Mouse (Mus musculus): ENCODE measurements around the gene Ppm1k. TPM values are rescaled to one million over a fixed set of nuclear protein-coding genes. Genes with fewer than 3 reads are reported as not detected.

The Ppm1k gene
- polyA plus RNA-seq (2014; fragmentation: Nextera tagmentation; extraction: Ambion mirVana), result 3.7 and 3.8 TPM in 2 replicates

GRCm38 (mm10) chr6:57535386-57535936 lies at the start of gene Ppm1k:
Gene Ppm1k (minus strand): TSS chr6:57535468.
- Histone ChIP-seq H3K9me3 (ENCODE audit: control insufficient read depth, low read length) (no peaks in the 10 kb centered on the region), H3K4me3 (ENCODE audit: low read depth, low read length) (peak within 1 kb of the TSS; percentile 55), H3K27ac (ENCODE audit: low read depth) (peak within 1 kb of the TSS; percentile 88), H3K4me1 (replicated peaks; ENCODE audit: control insufficient read depth, insufficient read depth, low read length) (peaks cover 11% of the 10 kb centered on the region), H3K9ac (ENCODE audit: low read length) (peak within 1 kb of the TSS; percentile 60), H3K36me3 (ENCODE audit: control insufficient read depth, insufficient read depth, low read length) (no peaks in the 10 kb centered on the region), H3K4me2 (ENCODE audit: low read length) (peak within 1 kb of the TSS; percentile 82), H3K27me3 (replicated peaks; ENCODE audit: control insufficient read depth, insufficient read depth, low read length) (no peaks in the 10 kb centered on the region)
- WGBS, result under 1% methylated on average over 24 of the region's 24 CpGs
- ATAC-seq (replicated peaks; ENCODE audit: low FRiP score, low TSS enrichment, low read depth) (peak; percentile 97), DNase-seq (ENCODE audit: low spot score) (peak; percentile 96)

- Histone ChIP-seq H3K9ac (ENCODE audit: low read length) (no peak overlapping the region), H3K4me2 (ENCODE audit: low read length) (no peak overlapping the region), H3K27me3 (replicated peaks; ENCODE audit: control insufficient read depth, insufficient read depth, low read length) (no peaks in the 10 kb centered on the region), H3K9me3 (ENCODE audit: control insufficient read depth, low read length) (no peaks in the 10 kb centered on the region), H3K36me3 (ENCODE audit: control insufficient read depth, insufficient read depth, low read length) (no peaks in the 10 kb centered on the region), H3K4me3 (ENCODE audit: low read depth, low read length) (no peak overlapping the region), H3K27ac (ENCODE audit: low read depth) (no peak overlapping the region), H3K4me1 (replicated peaks; ENCODE audit: control insufficient read depth, insufficient read depth, low read length) (no peaks in the 10 kb centered on the region)
- ATAC-seq (replicated peaks; ENCODE audit: low FRiP score, low TSS enrichment, low read depth) (no peak), DNase-seq (ENCODE audit: low spot score) (no peak)
- 74% methylated on average over 4 of the region's 4 CpGs for WGBS
Observed at GRCm38 (mm10) chr6:57582356-57582755, 47.1 kb upstream of the Ppm1k start.

- no peaks in the 10 kb centered on the region for H3K27me3 ChIP-seq (replicated peaks; ENCODE audit: control insufficient read depth, insufficient read depth, low read length)
- H3K4me3 ChIP-seq (ENCODE audit: low read depth, low read length), result peak overlapping the region; percentile 62
- H3K4me1 ChIP-seq (replicated peaks; ENCODE audit: control insufficient read depth, insufficient read depth, low read length), result no peaks in the 10 kb centered on the region
- H3K9me3 ChIP-seq (ENCODE audit: control insufficient read depth, low read length), result no peaks in the 10 kb centered on the region
- no peak for DNase-seq (ENCODE audit: low spot score)
- H3K9ac ChIP-seq (ENCODE audit: low read length), result peak overlapping the region; percentile 58; the same call in 1 of the 2 replicates
- 85% methylated on average over 12 of the region's 12 CpGs for WGBS
- no peaks in the 10 kb centered on the region for H3K36me3 ChIP-seq (ENCODE audit: control insufficient read depth, insufficient read depth, low read length)
- peak overlapping the region; percentile 90 for H3K4me2 ChIP-seq (ENCODE audit: low read length)
- no peak for ATAC-seq (replicated peaks; ENCODE audit: low FRiP score, low TSS enrichment, low read depth)
- H3K27ac ChIP-seq (ENCODE audit: low read depth), result no peak overlapping the region; the same call in 1 of the 2 replicates
Observed at GRCm38 (mm10) chr6:57581595-57581994, 46.3 kb upstream of the Ppm1k start.

- peak within 1 kb of the TSS; percentile 62 for H3K4me3 ChIP-seq (ENCODE audit: low read depth, low read length)
- H3K4me1 ChIP-seq (replicated peaks; ENCODE audit: control insufficient read depth, insufficient read depth, low read length), result no peaks in the 10 kb centered on the region
- H3K9me3 ChIP-seq (ENCODE audit: control insufficient read depth, low read length), result no peaks in the 10 kb centered on the region
- H3K36me3 ChIP-seq (ENCODE audit: control insufficient read depth, insufficient read depth, low read length), result no peaks in the 10 kb centered on the region
- ATAC-seq (replicated peaks; ENCODE audit: low FRiP score, low TSS enrichment, low read depth) (peak; percentile 84), DNase-seq (ENCODE audit: low spot score) (peak; percentile 77)
- H3K27ac ChIP-seq (ENCODE audit: low read depth), result peak within 1 kb of the TSS; percentile 78
- H3K9ac ChIP-seq (ENCODE audit: low read length), result peak within 1 kb of the TSS; percentile 58
- H3K27me3 ChIP-seq (replicated peaks; ENCODE audit: control insufficient read depth, insufficient read depth, low read length), result no peaks in the 10 kb centered on the region
- H3K4me2 ChIP-seq (ENCODE audit: low read length), result peak within 1 kb of the TSS; percentile 90
- 2% methylated on average over 16 of the region's 16 CpGs for WGBS
Observed at GRCm38 (mm10) chr6:57580881-57581548, 45.7 kb upstream of the Ppm1k start, which contains the start of gene Herc6. Gene Herc6 (plus strand): TSS chr6:57581000.

GRCm38 (mm10) chr6:57571587-57571986 lies 36.3 kb upstream of the Ppm1k start:
- Histone ChIP-seq H3K27ac (ENCODE audit: low read depth) (no peak overlapping the region), H3K9ac (ENCODE audit: low read length) (no peak overlapping the region), H3K4me1 (replicated peaks; ENCODE audit: control insufficient read depth, insufficient read depth, low read length) (no peaks in the 10 kb centered on the region), H3K4me2 (ENCODE audit: low read length) (no peak overlapping the region), H3K9me3 (ENCODE audit: control insufficient read depth, low read length) (no peaks in the 10 kb centered on the region), H3K4me3 (ENCODE audit: low read depth, low read length) (no peak overlapping the region), H3K27me3 (replicated peaks; ENCODE audit: control insufficient read depth, insufficient read depth, low read length) (no peaks in the 10 kb centered on the region), H3K36me3 (ENCODE audit: control insufficient read depth, insufficient read depth, low read length) (no peaks in the 10 kb centered on the region)
- ATAC-seq (replicated peaks; ENCODE audit: low FRiP score, low TSS enrichment, low read depth) (no peak), DNase-seq (ENCODE audit: low spot score) (no peak)

- Histone ChIP-seq H3K27me3 (replicated peaks; ENCODE audit: control insufficient read depth, insufficient read depth, low read length) (no peaks in the 10 kb centered on the region), H3K27ac (ENCODE audit: low read depth) (no peak overlapping the region), H3K9ac (ENCODE audit: low read length) (no peak overlapping the region), H3K4me3 (ENCODE audit: low read depth, low read length) (no peak overlapping the region), H3K36me3 (ENCODE audit: control insufficient read depth, insufficient read depth, low read length) (no peaks in the 10 kb centered on the region), H3K9me3 (ENCODE audit: control insufficient read depth, low read length) (no peaks in the 10 kb centered on the region), H3K4me1 (replicated peaks; ENCODE audit: control insufficient read depth, insufficient read depth, low read length) (no peaks in the 10 kb centered on the region), H3K4me2 (ENCODE audit: low read length) (no peak overlapping the region)
- 18% methylated on average over 6 of the region's 6 CpGs for WGBS
- DNase-seq (ENCODE audit: low spot score) (peak; percentile 57), ATAC-seq (replicated peaks; ENCODE audit: low FRiP score, low TSS enrichment, low read depth) (no peak; the same call in 1 of the 2 replicates)
Observed at GRCm38 (mm10) chr6:57570170-57570974, 35.1 kb upstream of the Ppm1k start.

GRCm38 (mm10) chr6:57567630-57568029 lies 32.4 kb upstream of the Ppm1k start:
- ATAC-seq (replicated peaks; ENCODE audit: low FRiP score, low TSS enrichment, low read depth), result no peak
- no peaks in the 10 kb centered on the region for H3K9me3 ChIP-seq (ENCODE audit: control insufficient read depth, low read length)
- DNase-seq (ENCODE audit: low spot score), result no peak

GRCm38 (mm10) chr6:57565452-57565851 lies 30.2 kb upstream of the Ppm1k start:
- H3K36me3 ChIP-seq (ENCODE audit: control insufficient read depth, insufficient read depth, low read length), result no peaks in the 10 kb centered on the region
- H3K9me3 ChIP-seq (ENCODE audit: control insufficient read depth, low read length), result 0 out of 2 replicates have a peak, but pooled peaks cover 3% of the 10 kb centered on the region
- no peak overlapping the region for H3K9ac ChIP-seq (ENCODE audit: low read length)
- no peak overlapping the region for H3K27ac ChIP-seq (ENCODE audit: low read depth)
- 94% methylated on average over 7 of the region's 7 CpGs for WGBS
- H3K27me3 ChIP-seq (replicated peaks; ENCODE audit: control insufficient read depth, insufficient read depth, low read length), result no peaks in the 10 kb centered on the region
- ATAC-seq (replicated peaks; ENCODE audit: low FRiP score, low TSS enrichment, low read depth) (no peak), DNase-seq (ENCODE audit: low spot score) (no peak)
- no peak overlapping the region for H3K4me2 ChIP-seq (ENCODE audit: low read length)
- H3K4me1 ChIP-seq (replicated peaks; ENCODE audit: control insufficient read depth, insufficient read depth, low read length), result no peaks in the 10 kb centered on the region
- H3K4me3 ChIP-seq (ENCODE audit: low read depth, low read length), result no peak overlapping the region

More at GRCm38 (mm10) chr6:57567630-57568029, 32.4 kb upstream of the Ppm1k start:
- Histone ChIP-seq H3K36me3 (ENCODE audit: control insufficient read depth, insufficient read depth, low read length) (no peaks in the 10 kb centered on the region), H3K4me3 (ENCODE audit: low read depth, low read length) (no peak overlapping the region), H3K9ac (ENCODE audit: low read length) (no peak overlapping the region), H3K27me3 (replicated peaks; ENCODE audit: control insufficient read depth, insufficient read depth, low read length) (no peaks in the 10 kb centered on the region), H3K27ac (ENCODE audit: low read depth) (no peak overlapping the region), H3K4me2 (ENCODE audit: low read length) (no peak overlapping the region), H3K4me1 (replicated peaks; ENCODE audit: control insufficient read depth, insufficient read depth, low read length) (no peaks in the 10 kb centered on the region)
- 88% methylated on average over 2 of the region's 2 CpGs for WGBS

All from intestine, embryonic 14.5 days (tissue).